Mouse (Mus musculus): ENCODE results near the gene Ccdc170.

GRCm38 (mm10) chr10:4586691-4587090 is 104.4 kb downstream of the Ccdc170 start:
- TF ChIP-seq CTCF (conservative IDR thresholded peaks at IDR 0.05; ENCODE audit: low read length), result no peak
- TF ChIP-seq POU5F1 (IDR thresholded peaks at IDR 0.05; ENCODE audit: borderline replicate concordance, low read length), result no peak
- no peak for TF ChIP-seq NANOG (IDR thresholded peaks at IDR 0.05; ENCODE audit: borderline replicate concordance, low read length)

All from E14TG2a.4 (cell line).